Mouse (Mus musculus): ENCODE measurements around the gene Il11ra1. TPM values are rescaled to one million over a fixed set of nuclear protein-coding genes. Genes with fewer than 3 reads are reported as not detected.
A peak's percentile ranks its signal among the peaks of the same experiment; 100 is the strongest.

Il11ra1 gene
- polyA plus RNA-seq, 1 experiment from 2014 or later = 73.7 TPM

- H3K27me3 ChIP-seq (ENCODE audit: control insufficient read depth, insufficient read depth, low read length) = no peaks in the 10 kb centered on the region
- H3K4me3 ChIP-seq (ENCODE audit: low read depth, low read length) = no peak overlapping the region
- H3K9ac ChIP-seq (ENCODE audit: low read length) = no peak overlapping the region
- DNase-seq (ENCODE audit: low spot score) (no peak), ATAC-seq (ENCODE audit: low FRiP score, low TSS enrichment) (no peak)
- no peak overlapping the region for H3K27ac ChIP-seq (replicated peaks)
- TF ChIP-seq CTCF (IDR thresholded peaks at IDR 0.05; ENCODE audit: low read depth) (no peak), EP300 (optimal IDR thresholded peaks at IDR 0.05) (no peak)
- WGBS = 56% methylated on average over 17 of the region's 17 CpGs
- H3K4me2 ChIP-seq (replicated peaks; ENCODE audit: low read depth) = no peak overlapping the region
- H3K4me1 ChIP-seq (replicated peaks; ENCODE audit: control insufficient read depth, insufficient read depth) = peaks cover 2% of the 10 kb centered on the region; the same call in 1 of the 2 replicates
- no peaks in the 10 kb centered on the region for H3K9me3 ChIP-seq (ENCODE audit: control insufficient read depth, low read length)
- no peaks in the 10 kb centered on the region for H3K36me3 ChIP-seq (ENCODE audit: control insufficient read depth, insufficient read depth, low read length)
Measured at GRCm38 (mm10) chr4:41676248-41677005, 23.4 kb upstream of the Il11ra1 start.

GRCm38 (mm10) chr4:41677006-41677629 lies 22.7 kb upstream of the Il11ra1 start:
- no peak overlapping the region for H3K4me2 ChIP-seq (replicated peaks; ENCODE audit: low read depth)
- DNase-seq (ENCODE audit: low spot score) = no peak
- no peaks in the 10 kb centered on the region for H3K27me3 ChIP-seq (ENCODE audit: control insufficient read depth, insufficient read depth, low read length)
- WGBS = 44% methylated on average over 13 of the region's 13 CpGs
- no peak overlapping the region for H3K27ac ChIP-seq (replicated peaks)
- no peak overlapping the region for H3K4me3 ChIP-seq (ENCODE audit: low read depth, low read length)
- no peak overlapping the region for H3K9ac ChIP-seq (ENCODE audit: low read length)
- TF ChIP-seq EP300 (optimal IDR thresholded peaks at IDR 0.05) (no peak), CTCF (IDR thresholded peaks at IDR 0.05; ENCODE audit: low read depth) (peak; percentile 6; the same call in 1 of the 2 replicates)
- ATAC-seq (ENCODE audit: low FRiP score, low TSS enrichment) = peak; percentile 22; the same call in 1 of the 2 replicates
- peaks cover 2% of the 10 kb centered on the region; the same call in 1 of the 2 replicates for H3K4me1 ChIP-seq (replicated peaks; ENCODE audit: control insufficient read depth, insufficient read depth)
- H3K9me3 ChIP-seq (ENCODE audit: control insufficient read depth, low read length) = no peaks in the 10 kb centered on the region
- H3K36me3 ChIP-seq (ENCODE audit: control insufficient read depth, insufficient read depth, low read length) = no peaks in the 10 kb centered on the region

GRCm38 (mm10) chr4:41678863-41679262 lies 20.9 kb upstream of the Il11ra1 start:
- H3K9ac ChIP-seq (ENCODE audit: low read length) = no peak overlapping the region
- 0 out of 2 replicates have a peak, but pooled peaks cover 2% of the 10 kb centered on the region for H3K4me1 ChIP-seq (replicated peaks; ENCODE audit: control insufficient read depth, insufficient read depth)
- H3K36me3 ChIP-seq (ENCODE audit: control insufficient read depth, insufficient read depth, low read length) = no peaks in the 10 kb centered on the region
- no peak overlapping the region for H3K4me3 ChIP-seq (ENCODE audit: low read depth, low read length)
- 54% methylated on average over 6 of the region's 6 CpGs for WGBS
- H3K27me3 ChIP-seq (ENCODE audit: control insufficient read depth, insufficient read depth, low read length) = no peaks in the 10 kb centered on the region
- no peak for ATAC-seq (ENCODE audit: low FRiP score, low TSS enrichment)
- no peak for DNase-seq (ENCODE audit: low spot score)
- no peaks in the 10 kb centered on the region for H3K9me3 ChIP-seq (ENCODE audit: control insufficient read depth, low read length)
- TF ChIP-seq CTCF (IDR thresholded peaks at IDR 0.05; ENCODE audit: low read depth) (no peak), EP300 (optimal IDR thresholded peaks at IDR 0.05) (no peak)
- no peak overlapping the region for H3K4me2 ChIP-seq (replicated peaks; ENCODE audit: low read depth)
- 0 out of 2 replicates have a peak overlapping the region, but pooled peaks have one; percentile 4 for H3K27ac ChIP-seq (replicated peaks)

GRCm38 (mm10) chr4:41679291-41679690 lies 20.5 kb upstream of the Il11ra1 start:
- Histone ChIP-seq H3K36me3 (ENCODE audit: control insufficient read depth, insufficient read depth, low read length) (no peaks in the 10 kb centered on the region), H3K27ac (replicated peaks) (no peak overlapping the region), H3K4me2 (replicated peaks; ENCODE audit: low read depth) (no peak overlapping the region), H3K9me3 (ENCODE audit: control insufficient read depth, low read length) (no peaks in the 10 kb centered on the region), H3K27me3 (ENCODE audit: control insufficient read depth, insufficient read depth, low read length) (no peaks in the 10 kb centered on the region), H3K4me3 (ENCODE audit: low read depth, low read length) (no peak overlapping the region), H3K9ac (ENCODE audit: low read length) (no peak overlapping the region), H3K4me1 (replicated peaks; ENCODE audit: control insufficient read depth, insufficient read depth) (0 out of 2 replicates have a peak, but pooled peaks cover 2% of the 10 kb centered on the region)
- WGBS = 40% methylated on average over 1 of the region's 2 CpGs
- ATAC-seq (ENCODE audit: low FRiP score, low TSS enrichment) (no peak), DNase-seq (ENCODE audit: low spot score) (no peak)
- no peak for TF ChIP-seq CTCF (IDR thresholded peaks at IDR 0.05; ENCODE audit: low read depth)
- TF ChIP-seq EP300 (optimal IDR thresholded peaks at IDR 0.05) = no peak

GRCm38 (mm10) chr4:41681176-41681575 lies 18.6 kb upstream of the Il11ra1 start:
- no peaks in the 10 kb centered on the region for H3K9me3 ChIP-seq (ENCODE audit: control insufficient read depth, low read length)
- H3K27ac ChIP-seq (replicated peaks) = no peak overlapping the region
- no peaks in the 10 kb centered on the region for H3K27me3 ChIP-seq (ENCODE audit: control insufficient read depth, insufficient read depth, low read length)
- H3K36me3 ChIP-seq (ENCODE audit: control insufficient read depth, insufficient read depth, low read length) = no peaks in the 10 kb centered on the region
- no peak overlapping the region for H3K4me3 ChIP-seq (ENCODE audit: low read depth, low read length)
- 65% methylated on average over 4 of the region's 4 CpGs for WGBS
- TF ChIP-seq CTCF (IDR thresholded peaks at IDR 0.05; ENCODE audit: low read depth) (no peak), EP300 (optimal IDR thresholded peaks at IDR 0.05) (no peak)
- no peak overlapping the region for H3K4me2 ChIP-seq (replicated peaks; ENCODE audit: low read depth)
- no peak overlapping the region for H3K9ac ChIP-seq (ENCODE audit: low read length)
- H3K4me1 ChIP-seq (replicated peaks; ENCODE audit: control insufficient read depth, insufficient read depth) = 0 out of 2 replicates have a peak, but pooled peaks cover 2% of the 10 kb centered on the region
- no peak for ATAC-seq (ENCODE audit: low FRiP score, low TSS enrichment)
- DNase-seq (ENCODE audit: low spot score) = no peak

GRCm38 (mm10) chr4:41681947-41682346 lies 17.8 kb upstream of the Il11ra1 start:
- Histone ChIP-seq H3K9ac (ENCODE audit: low read length) (no peak overlapping the region), H3K9me3 (ENCODE audit: control insufficient read depth, low read length) (no peaks in the 10 kb centered on the region), H3K36me3 (ENCODE audit: control insufficient read depth, insufficient read depth, low read length) (no peaks in the 10 kb centered on the region), H3K4me2 (replicated peaks; ENCODE audit: low read depth) (no peak overlapping the region), H3K4me3 (ENCODE audit: low read depth, low read length) (no peak overlapping the region), H3K27ac (replicated peaks) (no peak overlapping the region), H3K4me1 (replicated peaks; ENCODE audit: control insufficient read depth, insufficient read depth) (0 out of 2 replicates have a peak, but pooled peaks cover 1% of the 10 kb centered on the region), H3K27me3 (ENCODE audit: control insufficient read depth, insufficient read depth, low read length) (no peaks in the 10 kb centered on the region)
- ATAC-seq (ENCODE audit: low FRiP score, low TSS enrichment) = no peak
- TF ChIP-seq EP300 (optimal IDR thresholded peaks at IDR 0.05) = no peak
- no peak for TF ChIP-seq CTCF (IDR thresholded peaks at IDR 0.05; ENCODE audit: low read depth)
- no peak for DNase-seq (ENCODE audit: low spot score)
- WGBS = 74% methylated on average over 10 of the region's 10 CpGs
